Mouse (Mus musculus) stomach, postnatal 0 days (tissue): ENCODE data around the gene Prph. TPM values are rescaled to one million over a fixed set of nuclear protein-coding genes. Genes with fewer than 3 reads are reported as not detected.

Source experiments
- ATAC-seq: fragments of 200-750 bp; cut with Nextera tagmentation; 2 replicates; pipeline ENCODE4 v1.8.0; 2017; ENCODE audit not compliant: low FRiP score, low TSS enrichment
- DNase-seq: peaks from one replicate; pipeline ENCODE4 v3.0.0-alpha.2; 2016; ENCODE audit warnings: low spot score
- H3K27ac ChIP-seq: fragments of 300-500 bp; sonication (generic); replicated peaks from 2 replicates; pipeline ENCODE4 v1.5.1; 2014; ENCODE audit warnings: mild to moderate bottlenecking, control low read depth
- H3K27me3 ChIP-seq: fragments of 300-500 bp; sonication (generic); 2 replicates; pipeline ENCODE4 v1.6.1; 2014; ENCODE audit warnings: low read length; ENCODE audit not compliant: control insufficient read depth, insufficient read depth
- H3K36me3 ChIP-seq: fragments of 300-500 bp; sonication (generic); 2 replicates; pipeline ENCODE4 v1.6.1; 2014; ENCODE audit warnings: low read length, mixed read lengths; ENCODE audit not compliant: control insufficient read depth, insufficient read depth
- H3K4me1 ChIP-seq: fragments of 300-500 bp; sonication (generic); replicated peaks from 2 replicates; pipeline ENCODE4 v1.6.1; 2014; ENCODE audit warnings: antibody characterized with exemption; ENCODE audit not compliant: control insufficient read depth, insufficient read depth
- H3K4me2 ChIP-seq: fragments of 300-500 bp; sonication (generic); replicated peaks from 2 replicates; pipeline ENCODE4 v1.6.1; 2014; ENCODE audit warnings: low read depth, mild to moderate bottlenecking, control low read depth, moderate library complexity
- H3K4me3 ChIP-seq: fragments of 300-500 bp; sonication (generic); 2 replicates; pipeline ENCODE4 v1.5.1; 2014; ENCODE audit warnings: low read depth, low read length, control low read depth
- H3K9ac ChIP-seq: fragments of 300-500 bp; sonication (generic); 2 replicates; pipeline ENCODE4 v1.6.1; 2014; ENCODE audit warnings: mild to moderate bottlenecking, low read length, control low read depth, mixed read lengths
- H3K9me3 ChIP-seq: fragments of 300-500 bp; sonication (generic); 2 replicates; pipeline ENCODE4 v1.6.1; 2016; ENCODE audit warnings: low read length; ENCODE audit not compliant: control insufficient read depth
- CTCF ChIP-seq: IDR thresholded peaks from 2 replicates; pipeline ENCODE4 v1.5.1; 2016; ENCODE audit warnings: antibody characterized with exemption, low read depth, mild to moderate bottlenecking, moderate library complexity
- EP300 ChIP-seq: optimal IDR thresholded peaks from 2 replicates; pipeline ENCODE3; 2016; ENCODE audit warnings: antibody characterized with exemption
- WGBS: fragments of 180-500 bp; shearing (Covaris S2); extraction: QIAGEN DNeasy Blood & Tissue Kit; methylation state at CpG from one replicate; pipeline ENCODE4 v1.1.7; 2014; 5-methylcytosine and 5-hydroxymethylcytosine counted together
- microRNA-seq: library from miRNA; unstranded; fragments of <30 nt; microRNA quantifications from one replicate; pipeline ENCODE4, GENCODE M21; 2016
- polyA plus RNA-seq: library from polyadenylated mRNA; unstranded; fragments of >200 nt; fragmentation: Nextera tagmentation; extraction: Ambion mirVana; gene quantifications from 2 replicates; pipeline ENCODE4 v1.2.1, GENCODE M21; 2015

Gene Prph
- polyA plus RNA-seq, 1 experiment from 2014 or later, result 25.7 TPM

- Histone ChIP-seq H3K9ac (peak overlapping the region; percentile 28; the same call in 1 of the 2 replicates), H3K27me3 (peaks cover 20% of the 10 kb centered on the region; the same call in 1 of the 2 replicates), H3K36me3 (no peaks in the 10 kb centered on the region)
These were observed 44.2 kb downstream of the Prph start for GRCm38 (mm10) chr15:99099139-99099556.

DNA sequence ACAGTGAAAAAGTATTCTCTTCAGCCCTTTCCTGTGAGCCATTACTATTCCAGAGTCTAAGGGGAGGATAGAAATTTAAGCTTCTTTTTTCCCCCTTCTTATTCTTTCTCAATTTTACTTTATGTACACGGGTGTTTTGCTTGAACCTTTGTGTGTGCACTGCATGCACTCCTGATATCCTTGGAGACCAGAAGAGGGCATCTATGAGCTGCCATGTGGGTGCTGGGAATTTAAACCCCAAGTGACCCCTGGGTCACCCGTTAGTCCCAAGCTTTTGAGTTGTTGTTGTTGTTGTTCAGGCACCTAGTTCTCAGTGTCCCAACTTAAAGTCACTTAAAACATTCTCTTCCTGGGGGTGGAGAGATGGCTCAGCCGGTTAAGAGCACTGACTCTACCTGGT, 45.0 kb downstream of the Prph start:
- Histone ChIP-seq H3K27me3 (peaks cover 20% of the 10 kb centered on the region; the same call in 1 of the 2 replicates), H3K4me2 (peak overlapping the region; percentile 14; the same call in 1 of the 2 replicates), H3K9me3 (no peaks in the 10 kb centered on the region), H3K9ac (no peak overlapping the region), H3K4me1 (peaks cover 2% of the 10 kb centered on the region; the same call in 1 of the 2 replicates), H3K36me3 (no peaks in the 10 kb centered on the region), H3K4me3 (peak overlapping the region; percentile 39; the same call in 1 of the 2 replicates), H3K27ac (0 out of 2 replicates have a peak overlapping the region, but pooled peaks have one; percentile 63)
- no peak for ATAC-seq
- WGBS, result 48% methylated on average over 3 of the region's 3 CpGs
- no peak for DNase-seq
- TF ChIP-seq CTCF (peak; percentile 50), EP300 (no peak)

More at GRCm38 (mm10) chr15:99099139-99099556, 44.2 kb downstream of the Prph start:
- peak; percentile 96 for ATAC-seq
- Histone ChIP-seq H3K9me3 (no peaks in the 10 kb centered on the region), H3K4me1 (peaks cover 2% of the 10 kb centered on the region; the same call in 1 of the 2 replicates), H3K27ac (peak overlapping the region; percentile 63), H3K4me3 (peak overlapping the region; percentile 39), H3K4me2 (peak overlapping the region; percentile 63)
- 3% methylated on average over 15 of the region's 15 CpGs for WGBS
- DNase-seq, result peak; percentile 94
- TF ChIP-seq EP300, result no peak
- TF ChIP-seq CTCF, result peak; percentile 91

GRCm38 (mm10) chr15:99105238-99105637, 50.3 kb downstream of the Prph start:
- no peak for DNase-seq
- Histone ChIP-seq H3K4me1 (no peaks in the 10 kb centered on the region), H3K27ac (no peak overlapping the region), H3K4me2 (no peak overlapping the region), H3K9me3 (no peaks in the 10 kb centered on the region), H3K4me3 (no peak overlapping the region), H3K9ac (no peak overlapping the region), H3K36me3 (no peaks in the 10 kb centered on the region), H3K27me3 (no peaks in the 10 kb centered on the region)
- TF ChIP-seq EP300 (no peak), CTCF (no peak)
- no peak for ATAC-seq
- 42% methylated on average over 7 of the region's 7 CpGs for WGBS

- 65% methylated on average over 3 of the region's 3 CpGs for WGBS
- H3K27ac ChIP-seq, result no peak overlapping the region
- no peaks in the 10 kb centered on the region for H3K36me3 ChIP-seq
- H3K9me3 ChIP-seq, result no peaks in the 10 kb centered on the region
- ATAC-seq (no peak), DNase-seq (no peak)
- H3K27me3 ChIP-seq, result no peaks in the 10 kb centered on the region
- H3K4me2 ChIP-seq, result no peak overlapping the region
- H3K4me1 ChIP-seq, result no peaks in the 10 kb centered on the region
- H3K4me3 ChIP-seq, result no peak overlapping the region
- TF ChIP-seq EP300 (no peak), CTCF (no peak)
- no peak overlapping the region for H3K9ac ChIP-seq
These were observed 52.9 kb downstream of the Prph start for GRCm38 (mm10) chr15:99107866-99108265.

Small RNA genes within 50 kb of the gene (microRNA-seq; reads per million reads assigned to microRNA genes)
- not detected for gene Mir6960

Other genes with a start within 250 kb of the Prph start
- 0.02 TPM in 1 of 2 replicates, not detected in the other for gene Ddn, start 245.7 kb upstream of the Prph start, polyA plus RNA-seq
- gene Prkag1, start 223.7 kb upstream of the Prph start, polyA plus RNA-seq, result 56.2 TPM in 2 replicates
- 5.1 TPM in 2 replicates for gene Kmt2d, start 184.0 kb upstream of the Prph start, polyA plus RNA-seq
- gene Rhebl1, start 160.6 kb upstream of the Prph start, polyA plus RNA-seq, result 3.9 and 4.1 TPM in 2 replicates
- 0.89 and 1.1 TPM in 2 replicates for gene Dhh, start 156.6 kb upstream of the Prph start, polyA plus RNA-seq
- gene Lmbr1l, start 136.9 kb upstream of the Prph start, polyA plus RNA-seq, result 7.7 and 9.4 TPM in 2 replicates
- gene Tuba1b, start 120.6 kb upstream of the Prph start, polyA plus RNA-seq, result 470 and 552 TPM in 2 replicates
- not detected in 2 replicates for gene Gm49450, start 101.6 kb upstream of the Prph start, polyA plus RNA-seq
- 537 and 602 TPM in 2 replicates for gene Tuba1a, start 101.5 kb upstream of the Prph start, polyA plus RNA-seq
- gene Tuba1c, start 25.3 kb upstream of the Prph start, polyA plus RNA-seq, result 145 and 159 TPM in 2 replicates
- gene Troap, start 19.4 kb downstream of the Prph start, polyA plus RNA-seq, result 5.1 and 7.1 TPM in 2 replicates
- gene C1ql4, start 32.6 kb downstream of the Prph start, polyA plus RNA-seq, result not detected in 2 replicates
- gene Dnajc22, start 38.0 kb downstream of the Prph start, polyA plus RNA-seq, result 13.5 and 14.4 TPM in 2 replicates
- gene Spats2, start 70.7 kb downstream of the Prph start, polyA plus RNA-seq, result 13.7 and 13.9 TPM in 2 replicates
- 0.29 and 0.30 TPM in 2 replicates for gene Kcnh3, start 169.7 kb downstream of the Prph start, polyA plus RNA-seq
- gene Mcrs1, start 196.8 kb downstream of the Prph start, polyA plus RNA-seq, result 64.2 and 66.4 TPM in 2 replicates
- 16.1 and 18.3 TPM in 2 replicates for gene Prpf40b, start 239.9 kb downstream of the Prph start, polyA plus RNA-seq
- 0.28 TPM in 1 of 2 replicates, not detected in the other for gene Fam186b, start 240.7 kb downstream of the Prph start, polyA plus RNA-seq